Mouse (Mus musculus) midbrain, embryonic 14.5 days (tissue): Measurements from ENCODE around the gene Tyw5. TPM values are rescaled to one million over a fixed set of nuclear protein-coding genes. Genes with fewer than 3 reads are reported as not detected.

Source experiments
- ATAC-seq: fragments of 200-750 bp; cut with Nextera tagmentation; 2 replicates; pipeline ENCODE4 v1.8.0; 2017; ENCODE audit warnings: moderate number of reproducible peaks, moderate library complexity; ENCODE audit not compliant: low FRiP score, low TSS enrichment
- DNase-seq: peaks from one replicate; pipeline ENCODE4 v3.0.0-alpha.2; 2015
- H3K27ac ChIP-seq: fragments of 300-500 bp; sonication (generic); replicated peaks from 2 replicates; pipeline ENCODE4 v1.5.1; 2014; ENCODE audit warnings: mild to moderate bottlenecking, low read depth, low read length, moderate library complexity
- H3K27me3 ChIP-seq: fragments of 300-500 bp; sonication (generic); 2 replicates; pipeline ENCODE4 v1.6.1; 2014; ENCODE audit warnings: low read length, control low read depth, mixed read lengths; ENCODE audit not compliant: control insufficient read depth, insufficient read depth
- H3K36me3 ChIP-seq: fragments of 300-500 bp; sonication (generic); 2 replicates; pipeline ENCODE4 v1.6.1; 2014; ENCODE audit warnings: low read length, control low read depth; ENCODE audit not compliant: control insufficient read depth, insufficient read depth
- H3K4me1 ChIP-seq: fragments of 300-500 bp; sonication (generic); 2 replicates; pipeline ENCODE4 v1.6.1; 2014; ENCODE audit warnings: mild to moderate bottlenecking, antibody characterized with exemption, low read length, control low read depth; ENCODE audit not compliant: control insufficient read depth, insufficient read depth
- H3K4me2 ChIP-seq: fragments of 300-500 bp; sonication (generic); 2 replicates; pipeline ENCODE4 v1.6.1; 2014; ENCODE audit warnings: mild to moderate bottlenecking, low read length, moderate library complexity
- H3K4me3 ChIP-seq: fragments of 300-500 bp; sonication (generic); replicated peaks from 2 replicates; pipeline ENCODE4 v1.5.1; 2014; ENCODE audit warnings: low read depth, low read length
- H3K9ac ChIP-seq: fragments of 300-500 bp; sonication (generic); replicated peaks from 2 replicates; pipeline ENCODE4 v1.6.1; 2014; ENCODE audit warnings: mild to moderate bottlenecking, low read length, moderate library complexity
- H3K9me3 ChIP-seq: fragments of 300-500 bp; sonication (generic); 2 replicates; pipeline ENCODE4 v1.6.1; 2016; ENCODE audit warnings: low read length, control low read depth, mixed read lengths; ENCODE audit not compliant: control insufficient read depth
- WGBS: fragments of 180-500 bp; shearing (Covaris S2); extraction: QIAGEN DNeasy Blood & Tissue Kit; methylation state at CpG from one replicate; pipeline ENCODE4 v1.1.7; 2014; 5-methylcytosine and 5-hydroxymethylcytosine counted together
- polyA plus RNA-seq: library from polyadenylated mRNA; unstranded; fragments of >200 nt; fragmentation: Nextera tagmentation; extraction: Ambion mirVana; gene quantifications from 2 replicates; pipeline ENCODE4 v1.2.1, GENCODE M21; 2014

Gene Tyw5
- polyA plus RNA-seq, 1 experiment from 2014 or later: 23.8 TPM

GRCm38 (mm10) chr1:57394051-57394450 lies 12.8 kb downstream of the Tyw5 start:
- Histone ChIP-seq H3K4me2 (no peak overlapping the region), H3K9me3 (no peaks in the 10 kb centered on the region), H3K9ac (no peak overlapping the region), H3K36me3 (peaks cover 49% of the 10 kb centered on the region), H3K27ac (no peak overlapping the region), H3K4me1 (no peaks in the 10 kb centered on the region), H3K27me3 (no peaks in the 10 kb centered on the region), H3K4me3 (no peak overlapping the region)
- ATAC-seq (no peak), DNase-seq (peak; percentile 76)
- 62% methylated on average over 3 of the region's 3 CpGs for WGBS

GRCm38 (mm10) chr1:57392417-57392816 lies 14.5 kb downstream of the Tyw5 start:
- Histone ChIP-seq H3K27me3 (no peaks in the 10 kb centered on the region), H3K36me3 (peaks cover 51% of the 10 kb centered on the region), H3K4me3 (no peak overlapping the region), H3K27ac (no peak overlapping the region), H3K4me2 (no peak overlapping the region), H3K9ac (no peak overlapping the region), H3K9me3 (no peaks in the 10 kb centered on the region), H3K4me1 (0 out of 2 replicates have a peak, but pooled peaks cover 2% of the 10 kb centered on the region)
- DNase-seq (no peak), ATAC-seq (no peak)
- 81% methylated on average over 4 of the region's 4 CpGs for WGBS

- WGBS: 97% methylated on average over 4 of the region's 4 CpGs
- Histone ChIP-seq H3K9ac (no peak overlapping the region), H3K9me3 (no peaks in the 10 kb centered on the region), H3K27me3 (no peaks in the 10 kb centered on the region), H3K27ac (no peak overlapping the region), H3K36me3 (peaks cover 42% of the 10 kb centered on the region), H3K4me2 (no peak overlapping the region), H3K4me1 (0 out of 2 replicates have a peak, but pooled peaks cover 2% of the 10 kb centered on the region), H3K4me3 (no peak overlapping the region)
- ATAC-seq (no peak), DNase-seq (no peak)
Observed at GRCm38 (mm10) chr1:57390993-57391790, 15.7 kb downstream of the Tyw5 start.

GRCm38 (mm10) chr1:57388402-57389155 lies 18.3 kb downstream of the Tyw5 start:
- ATAC-seq (no peak), DNase-seq (peak; percentile 4)
- Histone ChIP-seq H3K9ac (no peak overlapping the region), H3K4me3 (no peak overlapping the region), H3K27me3 (no peaks in the 10 kb centered on the region), H3K9me3 (no peaks in the 10 kb centered on the region), H3K4me1 (0 out of 2 replicates have a peak, but pooled peaks cover 2% of the 10 kb centered on the region), H3K4me2 (no peak overlapping the region), H3K36me3 (peaks cover 40% of the 10 kb centered on the region), H3K27ac (no peak overlapping the region)
- 84% methylated on average over 8 of the region's 8 CpGs for WGBS

GRCm38 (mm10) chr1:57387876-57388275 lies 19.0 kb downstream of the Tyw5 start:
- peak; percentile 81 for DNase-seq
- H3K9me3 ChIP-seq: no peaks in the 10 kb centered on the region
- H3K4me3 ChIP-seq: no peak overlapping the region
- no peak overlapping the region for H3K4me2 ChIP-seq
- ATAC-seq: peak; percentile 84
- peaks cover 34% of the 10 kb centered on the region for H3K36me3 ChIP-seq
- H3K27me3 ChIP-seq: no peaks in the 10 kb centered on the region
- WGBS: 41% methylated on average over 2 of the region's 2 CpGs
- 0 out of 2 replicates have a peak, but pooled peaks cover 2% of the 10 kb centered on the region for H3K4me1 ChIP-seq
- no peak overlapping the region for H3K27ac ChIP-seq
- no peak overlapping the region for H3K9ac ChIP-seq

- DNase-seq: no peak
Observed at GRCm38 (mm10) chr1:57386519-57386918, 20.4 kb downstream of the Tyw5 start.

GRCm38 (mm10) chr1:57377376-57378341 lies 29.2 kb downstream of the Tyw5 start, which contains the start of gene 1700066M21Rik:
1700066M21Rik (plus strand) TSS chr1:57377620.
- WGBS: under 1% methylated on average over 81 of the region's 81 CpGs
- Histone ChIP-seq H3K9ac (peak within 1 kb of the TSS; percentile 90), H3K4me2 (peak within 1 kb of the TSS; percentile 67), H3K4me1 (peaks cover 8% of the 10 kb centered on the region; the same call in 1 of the 2 replicates), H3K27me3 (no peaks in the 10 kb centered on the region), H3K27ac (peak within 1 kb of the TSS; percentile 88), H3K36me3 (no peaks in the 10 kb centered on the region), H3K9me3 (no peaks in the 10 kb centered on the region), H3K4me3 (peak within 1 kb of the TSS; percentile 88)
- DNase-seq (peak; percentile 97), ATAC-seq (peak; percentile 97)

More at GRCm38 (mm10) chr1:57386519-57386918, 20.4 kb downstream of the Tyw5 start:
- Histone ChIP-seq H3K9ac (no peak overlapping the region), H3K4me3 (no peak overlapping the region), H3K9me3 (no peaks in the 10 kb centered on the region), H3K4me2 (no peak overlapping the region), H3K27ac (no peak overlapping the region), H3K27me3 (no peaks in the 10 kb centered on the region), H3K4me1 (0 out of 2 replicates have a peak, but pooled peaks cover 2% of the 10 kb centered on the region), H3K36me3 (peaks cover 24% of the 10 kb centered on the region)
- ATAC-seq: no peak

- Histone ChIP-seq H3K4me2 (peak overlapping the region; percentile 67), H3K9me3 (no peaks in the 10 kb centered on the region), H3K9ac (no peak overlapping the region), H3K36me3 (no peaks in the 10 kb centered on the region), H3K4me1 (peaks cover 8% of the 10 kb centered on the region; the same call in 1 of the 2 replicates), H3K4me3 (peak overlapping the region; percentile 88; the same call in 1 of the 2 replicates), H3K27ac (no peak overlapping the region), H3K27me3 (no peaks in the 10 kb centered on the region)
- ATAC-seq: no peak
- 68% methylated on average over 6 of the region's 6 CpGs for WGBS
- no peak for DNase-seq
Observed at GRCm38 (mm10) chr1:57376806-57377205, 30.1 kb downstream of the Tyw5 start.
